Mouse (Mus musculus): ENCODE results near the gene Vcam1. TPM values are rescaled to one million over a fixed set of nuclear protein-coding genes. Genes with fewer than 3 reads are reported as not detected.

Gene Vcam1
- 68.1 and 70.0 TPM in 2 replicates for polyA plus RNA-seq (2014; fragmentation: Nextera tagmentation; extraction: Ambion mirVana)

GRCm38 (mm10) chr3:116129259-116129738 is at the start of gene Vcam1:
TSS of gene Vcam1 (minus strand) at chr3:116129688.
- WGBS = 2% methylated on average over 9 of the region's 9 CpGs
- ATAC-seq (ENCODE audit: insufficient number of reproducible peaks, insufficient read depth, low FRiP score, low read depth) = peak; percentile 46; the same call in 1 of the 2 replicates
- Histone ChIP-seq H3K4me2 (replicated peaks; ENCODE audit: low read depth, low read length) (peak within 1 kb of the TSS; percentile 47), H3K9ac (replicated peaks; ENCODE audit: low read depth, low read length) (peak within 1 kb of the TSS; percentile 7; the same call in 1 of the 2 replicates), H3K27ac (ENCODE audit: low read length) (peak within 1 kb of the TSS; percentile 30; the same call in 1 of the 2 replicates), H3K4me1 (ENCODE audit: control insufficient read depth, insufficient read depth, low read length) (0 out of 2 replicates have a peak, but pooled peaks cover 3% of the 10 kb centered on the region), H3K36me3 (ENCODE audit: control insufficient read depth, insufficient read depth, low read length) (no peaks in the 10 kb centered on the region), H3K9me3 (ENCODE audit: control insufficient read depth, low read depth, low read length) (no peaks in the 10 kb centered on the region), H3K27me3 (ENCODE audit: control insufficient read depth, insufficient read depth, low read length) (no peaks in the 10 kb centered on the region), H3K4me3 (ENCODE audit: low read depth, low read length) (peak within 1 kb of the TSS; percentile 33)

GRCm38 (mm10) chr3:116175106-116175505 is 45.6 kb upstream of the Vcam1 start:
- Histone ChIP-seq H3K4me2 (replicated peaks; ENCODE audit: low read depth, low read length) (no peak overlapping the region), H3K4me1 (ENCODE audit: control insufficient read depth, insufficient read depth, low read length) (no peaks in the 10 kb centered on the region), H3K27me3 (ENCODE audit: control insufficient read depth, insufficient read depth, low read length) (no peaks in the 10 kb centered on the region), H3K9ac (replicated peaks; ENCODE audit: low read depth, low read length) (no peak overlapping the region), H3K36me3 (ENCODE audit: control insufficient read depth, insufficient read depth, low read length) (no peaks in the 10 kb centered on the region), H3K9me3 (ENCODE audit: control insufficient read depth, low read depth, low read length) (no peaks in the 10 kb centered on the region), H3K27ac (ENCODE audit: low read length) (no peak overlapping the region), H3K4me3 (ENCODE audit: low read depth, low read length) (no peak overlapping the region)
- ATAC-seq (ENCODE audit: insufficient number of reproducible peaks, insufficient read depth, low FRiP score, low read depth) = no peak
- WGBS = 89% methylated on average over 6 of the region's 6 CpGs

GRCm38 (mm10) chr3:116171461-116171860 is 42.0 kb upstream of the Vcam1 start:
- Histone ChIP-seq H3K9me3 (ENCODE audit: control insufficient read depth, low read depth, low read length) (no peaks in the 10 kb centered on the region), H3K9ac (replicated peaks; ENCODE audit: low read depth, low read length) (no peak overlapping the region), H3K27me3 (ENCODE audit: control insufficient read depth, insufficient read depth, low read length) (no peaks in the 10 kb centered on the region), H3K4me1 (ENCODE audit: control insufficient read depth, insufficient read depth, low read length) (no peaks in the 10 kb centered on the region), H3K4me2 (replicated peaks; ENCODE audit: low read depth, low read length) (no peak overlapping the region), H3K4me3 (ENCODE audit: low read depth, low read length) (no peak overlapping the region), H3K36me3 (ENCODE audit: control insufficient read depth, insufficient read depth, low read length) (no peaks in the 10 kb centered on the region), H3K27ac (ENCODE audit: low read length) (no peak overlapping the region)
- 71% methylated on average over 5 of the region's 5 CpGs for WGBS
- ATAC-seq (ENCODE audit: insufficient number of reproducible peaks, insufficient read depth, low FRiP score, low read depth) = no peak

- WGBS = 84% methylated on average over 2 of the region's 2 CpGs
- no peaks in the 10 kb centered on the region for H3K9me3 ChIP-seq (ENCODE audit: control insufficient read depth, low read depth, low read length)
- H3K36me3 ChIP-seq (ENCODE audit: control insufficient read depth, insufficient read depth, low read length) = no peaks in the 10 kb centered on the region
- ATAC-seq (ENCODE audit: insufficient number of reproducible peaks, insufficient read depth, low FRiP score, low read depth) = no peak
- H3K27me3 ChIP-seq (ENCODE audit: control insufficient read depth, insufficient read depth, low read length) = no peaks in the 10 kb centered on the region
- H3K27ac ChIP-seq (ENCODE audit: low read length) = no peak overlapping the region
- H3K9ac ChIP-seq (replicated peaks; ENCODE audit: low read depth, low read length) = no peak overlapping the region
- H3K4me2 ChIP-seq (replicated peaks; ENCODE audit: low read depth, low read length) = no peak overlapping the region
- H3K4me3 ChIP-seq (ENCODE audit: low read depth, low read length) = no peak overlapping the region
- no peaks in the 10 kb centered on the region for H3K4me1 ChIP-seq (ENCODE audit: control insufficient read depth, insufficient read depth, low read length)
These were observed 38.6 kb upstream of the Vcam1 start for GRCm38 (mm10) chr3:116168056-116168455.

- H3K9me3 ChIP-seq (ENCODE audit: control insufficient read depth, low read depth, low read length) = no peaks in the 10 kb centered on the region
- H3K4me2 ChIP-seq (replicated peaks; ENCODE audit: low read depth, low read length) = no peak overlapping the region
- no peak overlapping the region for H3K4me3 ChIP-seq (ENCODE audit: low read depth, low read length)
- H3K27me3 ChIP-seq (ENCODE audit: control insufficient read depth, insufficient read depth, low read length) = no peaks in the 10 kb centered on the region
- 65% methylated on average over 8 of the region's 8 CpGs for WGBS
- no peaks in the 10 kb centered on the region for H3K36me3 ChIP-seq (ENCODE audit: control insufficient read depth, insufficient read depth, low read length)
- no peak overlapping the region for H3K27ac ChIP-seq (ENCODE audit: low read length)
- no peak for ATAC-seq (ENCODE audit: insufficient number of reproducible peaks, insufficient read depth, low FRiP score, low read depth)
- no peak overlapping the region for H3K9ac ChIP-seq (replicated peaks; ENCODE audit: low read depth, low read length)
- no peaks in the 10 kb centered on the region for H3K4me1 ChIP-seq (ENCODE audit: control insufficient read depth, insufficient read depth, low read length)
These were observed 36.8 kb upstream of the Vcam1 start for GRCm38 (mm10) chr3:116166296-116166695.

- no peak for ATAC-seq (ENCODE audit: insufficient number of reproducible peaks, insufficient read depth, low FRiP score, low read depth)
- Histone ChIP-seq H3K27ac (ENCODE audit: low read length) (no peak overlapping the region), H3K4me1 (ENCODE audit: control insufficient read depth, insufficient read depth, low read length) (no peaks in the 10 kb centered on the region), H3K9me3 (ENCODE audit: control insufficient read depth, low read depth, low read length) (no peaks in the 10 kb centered on the region), H3K36me3 (ENCODE audit: control insufficient read depth, insufficient read depth, low read length) (no peaks in the 10 kb centered on the region), H3K4me2 (replicated peaks; ENCODE audit: low read depth, low read length) (no peak overlapping the region), H3K27me3 (ENCODE audit: control insufficient read depth, insufficient read depth, low read length) (no peaks in the 10 kb centered on the region), H3K4me3 (ENCODE audit: low read depth, low read length) (no peak overlapping the region), H3K9ac (replicated peaks; ENCODE audit: low read depth, low read length) (no peak overlapping the region)
- 58% methylated on average over 1 of the region's 1 CpGs for WGBS
These were observed 35.5 kb upstream of the Vcam1 start for GRCm38 (mm10) chr3:116165030-116165429.

- no peak for ATAC-seq (ENCODE audit: insufficient number of reproducible peaks, insufficient read depth, low FRiP score, low read depth)
- H3K4me1 ChIP-seq (ENCODE audit: control insufficient read depth, insufficient read depth, low read length) = no peaks in the 10 kb centered on the region
- no peak overlapping the region for H3K27ac ChIP-seq (ENCODE audit: low read length)
- H3K36me3 ChIP-seq (ENCODE audit: control insufficient read depth, insufficient read depth, low read length) = no peaks in the 10 kb centered on the region
- no peak overlapping the region for H3K4me3 ChIP-seq (ENCODE audit: low read depth, low read length)
- no peaks in the 10 kb centered on the region for H3K9me3 ChIP-seq (ENCODE audit: control insufficient read depth, low read depth, low read length)
- no peaks in the 10 kb centered on the region for H3K27me3 ChIP-seq (ENCODE audit: control insufficient read depth, insufficient read depth, low read length)
- 79% methylated on average over 5 of the region's 5 CpGs for WGBS
- no peak overlapping the region for H3K4me2 ChIP-seq (replicated peaks; ENCODE audit: low read depth, low read length)
- H3K9ac ChIP-seq (replicated peaks; ENCODE audit: low read depth, low read length) = no peak overlapping the region
These were observed 34.0 kb upstream of the Vcam1 start for GRCm38 (mm10) chr3:116163517-116163916.

GRCm38 (mm10) chr3:116162097-116162666 is 32.7 kb upstream of the Vcam1 start:
- WGBS = 79% methylated on average over 9 of the region's 9 CpGs
- Histone ChIP-seq H3K4me3 (ENCODE audit: low read depth, low read length) (no peak overlapping the region), H3K4me1 (ENCODE audit: control insufficient read depth, insufficient read depth, low read length) (no peaks in the 10 kb centered on the region), H3K4me2 (replicated peaks; ENCODE audit: low read depth, low read length) (no peak overlapping the region), H3K9me3 (ENCODE audit: control insufficient read depth, low read depth, low read length) (no peaks in the 10 kb centered on the region), H3K27me3 (ENCODE audit: control insufficient read depth, insufficient read depth, low read length) (no peaks in the 10 kb centered on the region), H3K27ac (ENCODE audit: low read length) (no peak overlapping the region), H3K36me3 (ENCODE audit: control insufficient read depth, insufficient read depth, low read length) (no peaks in the 10 kb centered on the region), H3K9ac (replicated peaks; ENCODE audit: low read depth, low read length) (no peak overlapping the region)
- ATAC-seq (ENCODE audit: insufficient number of reproducible peaks, insufficient read depth, low FRiP score, low read depth) = no peak

GRCm38 (mm10) chr3:116159376-116159775 is 29.9 kb upstream of the Vcam1 start:
- no peaks in the 10 kb centered on the region for H3K36me3 ChIP-seq (ENCODE audit: control insufficient read depth, insufficient read depth, low read length)
- H3K4me2 ChIP-seq (replicated peaks; ENCODE audit: low read depth, low read length) = no peak overlapping the region
- no peak overlapping the region for H3K27ac ChIP-seq (ENCODE audit: low read length)
- no peaks in the 10 kb centered on the region for H3K27me3 ChIP-seq (ENCODE audit: control insufficient read depth, insufficient read depth, low read length)
- 98% methylated on average over 5 of the region's 5 CpGs for WGBS
- H3K4me1 ChIP-seq (ENCODE audit: control insufficient read depth, insufficient read depth, low read length) = no peaks in the 10 kb centered on the region
- H3K9me3 ChIP-seq (ENCODE audit: control insufficient read depth, low read depth, low read length) = no peaks in the 10 kb centered on the region
- no peak overlapping the region for H3K4me3 ChIP-seq (ENCODE audit: low read depth, low read length)
- no peak overlapping the region for H3K9ac ChIP-seq (replicated peaks; ENCODE audit: low read depth, low read length)
- ATAC-seq (ENCODE audit: insufficient number of reproducible peaks, insufficient read depth, low FRiP score, low read depth) = no peak
